Mouse (Mus musculus) lung, embryonic 14.5 days (tissue): ENCODE results near the gene Sox1. TPM values are rescaled to one million over a fixed set of nuclear protein-coding genes. Genes with fewer than 3 reads are reported as not detected.

Experiments
- ATAC-seq: fragments of 200-750 bp; cut with Nextera tagmentation; 2 replicates; pipeline ENCODE4 v1.8.0; 2017; ENCODE audit warnings: mild to moderate bottlenecking, moderate TSS enrichment, moderate library complexity; ENCODE audit not compliant: insufficient read depth
- DNase-seq: peaks from one replicate; pipeline ENCODE4 v3.0.0-alpha.2; 2015
- H3K27ac ChIP-seq: fragments of 300-500 bp; sonication (generic); 2 replicates; pipeline ENCODE4 v1.5.1; 2014; ENCODE audit warnings: low read depth, mild to moderate bottlenecking, moderate library complexity
- H3K27me3 ChIP-seq: fragments of 300-500 bp; sonication (generic); 2 replicates; pipeline ENCODE4 v1.6.1; 2014; ENCODE audit warnings: low read length, control low read depth; ENCODE audit not compliant: insufficient read depth
- H3K36me3 ChIP-seq: fragments of 300-500 bp; sonication (generic); 2 replicates; pipeline ENCODE4 v1.6.1; 2014; ENCODE audit warnings: control low read depth; ENCODE audit not compliant: insufficient read depth
- H3K4me1 ChIP-seq: fragments of 300-500 bp; sonication (generic); 2 replicates; pipeline ENCODE4 v1.6.1; 2014; ENCODE audit warnings: antibody characterized with exemption, control low read depth; ENCODE audit not compliant: insufficient read depth
- H3K4me2 ChIP-seq: fragments of 300-500 bp; sonication (generic); 2 replicates; pipeline ENCODE4 v1.6.1; 2014; ENCODE audit warnings: mild to moderate bottlenecking
- H3K4me3 ChIP-seq: fragments of 300-500 bp; sonication (generic); 2 replicates; pipeline ENCODE4 v1.5.1; 2014; ENCODE audit warnings: low read depth, low read length
- H3K9ac ChIP-seq: fragments of 300-500 bp; sonication (generic); 2 replicates; pipeline ENCODE4 v1.6.1; 2014
- H3K9me3 ChIP-seq: fragments of 300-500 bp; sonication (generic); 2 replicates; pipeline ENCODE4 v1.6.1; 2016; ENCODE audit warnings: low read depth, low read length, control low read depth
- CTCF ChIP-seq: IDR thresholded peaks from 2 replicates; pipeline ENCODE4 v1.5.1; 2016; ENCODE audit warnings: antibody characterized with exemption, low read depth
- WGBS: fragments of 180-500 bp; shearing (Covaris S2); extraction: QIAGEN DNeasy Blood & Tissue Kit; methylation state at CpG from one replicate; pipeline ENCODE4 v1.1.7; 2014; 5-methylcytosine and 5-hydroxymethylcytosine counted together
- polyA plus RNA-seq: library from polyadenylated mRNA; unstranded; fragments of >200 nt; fragmentation: Nextera tagmentation; extraction: Ambion mirVana; gene quantifications from 2 replicates; pipeline ENCODE4 v1.2.1, GENCODE M21; 2014

Gene Sox1
- polyA plus RNA-seq, 1 experiment from 2014 or later: 0.04 TPM

DNA sequence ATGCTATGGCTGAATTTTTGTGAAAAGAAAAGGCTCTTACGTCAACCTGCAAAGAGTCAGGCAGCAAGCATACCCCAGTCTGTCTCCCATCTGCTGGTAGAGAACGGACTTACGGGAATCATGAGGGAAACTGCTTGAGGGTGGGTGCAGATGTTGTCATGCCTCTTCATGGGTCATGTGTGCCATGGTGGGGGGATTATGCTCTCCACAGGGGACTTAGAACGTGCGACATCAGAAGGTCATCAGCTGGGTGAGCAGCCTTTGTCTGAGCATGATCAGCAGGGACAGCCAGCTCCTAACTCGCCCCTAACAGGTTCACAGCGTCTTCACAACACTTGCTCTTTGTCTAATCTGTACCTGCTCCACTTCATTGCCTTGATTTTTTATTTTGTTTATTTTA is 26.9 kb upstream of the Sox1 start:
- no peaks in the 10 kb centered on the region for H3K27me3 ChIP-seq
- 46% methylated on average over 7 of the region's 7 CpGs for WGBS

DNA sequence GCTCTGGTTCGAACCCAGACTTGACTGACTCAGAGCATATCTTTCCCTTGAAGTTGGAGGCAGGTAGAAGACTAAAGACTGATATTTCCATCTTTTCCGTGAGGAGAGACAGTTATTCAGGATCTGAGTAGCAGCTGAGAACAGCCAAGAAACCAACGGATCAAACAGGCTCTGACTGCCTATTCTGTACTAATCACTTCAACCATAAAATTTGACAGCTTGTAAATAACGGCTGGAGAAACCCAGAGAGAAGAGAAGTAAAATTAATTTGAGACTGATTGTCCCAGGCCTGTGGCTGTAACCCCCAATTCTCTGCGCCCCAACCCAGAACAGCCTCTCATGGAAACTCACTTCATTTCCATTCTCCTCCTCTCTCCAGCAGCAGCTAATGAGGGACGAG is 26.2 kb upstream of the Sox1 start:
- Histone ChIP-seq H3K4me3 (no peak overlapping the region), H3K27ac (no peak overlapping the region), H3K4me1 (no peaks in the 10 kb centered on the region), H3K4me2 (no peak overlapping the region), H3K27me3 (no peaks in the 10 kb centered on the region), H3K9ac (no peak overlapping the region), H3K9me3 (no peaks in the 10 kb centered on the region), H3K36me3 (no peaks in the 10 kb centered on the region)
- ATAC-seq (no peak), DNase-seq (no peak)
- 64% methylated on average over 6 of the region's 6 CpGs for WGBS
- no peak for TF ChIP-seq CTCF

More for the DNA sequence above, 26.9 kb upstream of the Sox1 start:
- DNase-seq: no peak
- Histone ChIP-seq H3K9me3 (no peaks in the 10 kb centered on the region), H3K4me1 (no peaks in the 10 kb centered on the region), H3K9ac (no peak overlapping the region), H3K36me3 (no peaks in the 10 kb centered on the region), H3K4me2 (no peak overlapping the region), H3K4me3 (no peak overlapping the region), H3K27ac (no peak overlapping the region)
- TF ChIP-seq CTCF: no peak
- ATAC-seq: no peak

DNA sequence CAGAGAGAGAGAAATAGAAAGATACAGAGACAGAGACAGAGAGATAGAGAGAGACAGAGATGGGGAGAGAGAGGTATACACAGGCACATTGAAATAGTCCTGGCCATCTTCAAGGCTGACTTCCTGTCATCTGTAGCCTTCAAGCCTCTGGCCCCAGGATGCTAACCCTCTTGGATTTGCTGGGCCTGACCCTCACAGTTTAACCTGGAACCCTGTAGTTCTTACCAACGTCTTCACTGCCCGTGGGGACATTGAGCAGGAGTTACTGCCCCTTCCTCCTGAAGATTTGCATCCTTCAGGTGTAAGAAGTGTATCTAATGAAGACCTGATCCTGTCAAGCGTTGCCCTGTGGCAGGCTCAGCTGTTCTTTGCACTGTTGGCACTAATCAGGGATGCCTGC is 14.0 kb upstream of the Sox1 start:
- DNase-seq (no peak), ATAC-seq (no peak)
- Histone ChIP-seq H3K9me3 (no peaks in the 10 kb centered on the region), H3K4me3 (no peak overlapping the region), H3K36me3 (no peaks in the 10 kb centered on the region), H3K4me2 (no peak overlapping the region), H3K4me1 (no peaks in the 10 kb centered on the region), H3K27me3 (peaks cover 65% of the 10 kb centered on the region), H3K9ac (no peak overlapping the region), H3K27ac (no peak overlapping the region)
- WGBS: 61% methylated on average over 3 of the region's 3 CpGs
- no peak for TF ChIP-seq CTCF

DNA sequence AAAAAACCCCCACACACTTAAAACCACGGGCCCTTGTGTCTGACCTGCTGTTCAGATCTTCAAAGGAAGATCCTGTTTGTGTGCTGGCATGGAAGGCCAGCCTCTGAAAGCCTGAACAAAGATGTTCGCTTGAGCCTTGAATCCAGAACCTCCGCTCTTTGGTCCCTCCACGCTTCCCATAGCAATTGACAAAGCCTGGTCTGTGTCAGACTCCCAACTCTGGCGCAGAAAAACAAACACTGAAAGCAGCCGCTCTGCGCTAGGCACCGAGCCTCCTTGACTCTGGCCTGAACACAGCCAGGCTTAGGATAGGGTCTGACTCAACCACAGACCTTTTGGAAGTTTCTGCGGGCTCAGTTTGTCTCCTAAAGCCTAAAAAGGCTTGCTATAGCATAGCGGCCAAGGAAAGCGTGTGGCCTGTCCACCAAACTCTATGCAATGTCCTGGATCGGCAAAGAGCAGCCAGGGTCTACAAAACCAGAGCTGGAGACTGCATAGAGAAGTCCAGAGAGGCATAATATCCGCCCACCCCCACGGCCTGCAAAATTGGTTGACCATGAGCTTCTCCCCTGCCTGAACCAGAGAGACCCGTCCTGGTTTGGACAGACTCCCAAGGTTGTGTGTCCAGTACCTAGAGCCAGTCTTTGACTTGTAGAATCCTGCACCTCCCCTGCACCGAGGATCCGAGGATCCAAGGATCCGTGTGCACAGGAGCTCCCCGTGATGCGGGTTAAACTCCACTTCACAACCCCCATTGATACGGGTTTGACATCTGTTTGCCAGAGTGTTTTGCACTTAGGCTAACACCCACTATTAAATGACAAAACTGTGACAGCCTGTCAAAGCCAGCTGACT is 12.2 kb upstream of the Sox1 start:
- no peaks in the 10 kb centered on the region for H3K36me3 ChIP-seq
- H3K9ac ChIP-seq: no peak overlapping the region
- TF ChIP-seq CTCF: no peak
- H3K4me2 ChIP-seq: peak overlapping the region; percentile 59; the same call in 1 of the 2 replicates
- H3K4me3 ChIP-seq: no peak overlapping the region
- DNase-seq (no peak), ATAC-seq (no peak)
- H3K9me3 ChIP-seq: no peaks in the 10 kb centered on the region
- peaks cover 84% of the 10 kb centered on the region for H3K27me3 ChIP-seq
- 3% methylated on average over 21 of the region's 21 CpGs for WGBS
- no peak overlapping the region for H3K27ac ChIP-seq
- H3K4me1 ChIP-seq: no peaks in the 10 kb centered on the region

DNA sequence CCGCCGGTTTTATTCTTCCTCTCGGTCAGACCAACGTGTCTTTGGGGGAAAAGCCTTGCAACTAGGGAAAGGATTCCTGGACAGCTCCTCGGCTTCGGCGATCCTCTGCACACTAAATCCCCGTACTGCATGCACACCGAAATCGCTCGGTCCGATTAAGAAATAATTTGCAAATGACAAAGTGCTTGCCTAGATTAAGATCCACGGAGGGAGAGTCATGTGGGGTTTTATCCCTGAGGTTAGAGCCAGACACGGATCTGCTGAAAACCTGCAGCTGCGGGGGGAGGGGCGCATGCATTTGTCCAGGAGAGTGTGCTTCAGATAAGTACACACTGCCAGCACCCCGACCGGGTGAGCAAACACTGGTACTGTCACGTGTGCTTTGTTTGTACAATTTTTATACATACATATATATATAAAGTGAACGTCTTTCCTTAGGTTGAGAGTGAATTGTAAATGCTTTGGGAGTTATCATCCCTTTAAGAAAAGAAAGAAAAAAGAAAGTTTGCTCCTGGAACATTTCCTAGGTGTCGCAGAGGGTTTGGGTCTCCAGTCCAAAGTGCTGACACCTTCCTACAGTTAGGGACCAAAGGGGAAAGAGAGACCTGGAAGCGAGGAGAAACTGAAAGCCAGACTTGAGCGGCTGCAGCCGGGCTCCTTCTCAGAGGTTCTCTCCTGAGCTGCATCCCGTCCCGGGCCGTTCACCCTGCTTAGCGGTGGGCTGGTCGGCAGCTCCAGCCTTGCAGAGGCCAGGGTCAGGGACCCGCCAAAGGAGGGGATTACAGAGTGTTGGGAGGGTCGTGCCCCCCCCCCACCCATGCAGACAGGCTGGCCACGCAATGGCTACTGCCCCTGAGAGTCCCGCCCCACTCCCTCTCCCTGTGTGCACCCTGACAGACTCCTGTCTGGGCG is 10.9 kb upstream of the Sox1 start:
- Histone ChIP-seq H3K27me3 (peaks cover 97% of the 10 kb centered on the region), H3K9ac (no peak overlapping the region), H3K4me1 (no peaks in the 10 kb centered on the region), H3K4me2 (peak overlapping the region; percentile 59), H3K4me3 (peak overlapping the region; percentile 26), H3K9me3 (no peaks in the 10 kb centered on the region), H3K27ac (no peak overlapping the region), H3K36me3 (no peaks in the 10 kb centered on the region)
- ATAC-seq (peak; percentile 62; the same call in 1 of the 2 replicates), DNase-seq (peak; percentile 56)
- WGBS: under 1% methylated on average over 34 of the region's 34 CpGs
- no peak for TF ChIP-seq CTCF

DNA sequence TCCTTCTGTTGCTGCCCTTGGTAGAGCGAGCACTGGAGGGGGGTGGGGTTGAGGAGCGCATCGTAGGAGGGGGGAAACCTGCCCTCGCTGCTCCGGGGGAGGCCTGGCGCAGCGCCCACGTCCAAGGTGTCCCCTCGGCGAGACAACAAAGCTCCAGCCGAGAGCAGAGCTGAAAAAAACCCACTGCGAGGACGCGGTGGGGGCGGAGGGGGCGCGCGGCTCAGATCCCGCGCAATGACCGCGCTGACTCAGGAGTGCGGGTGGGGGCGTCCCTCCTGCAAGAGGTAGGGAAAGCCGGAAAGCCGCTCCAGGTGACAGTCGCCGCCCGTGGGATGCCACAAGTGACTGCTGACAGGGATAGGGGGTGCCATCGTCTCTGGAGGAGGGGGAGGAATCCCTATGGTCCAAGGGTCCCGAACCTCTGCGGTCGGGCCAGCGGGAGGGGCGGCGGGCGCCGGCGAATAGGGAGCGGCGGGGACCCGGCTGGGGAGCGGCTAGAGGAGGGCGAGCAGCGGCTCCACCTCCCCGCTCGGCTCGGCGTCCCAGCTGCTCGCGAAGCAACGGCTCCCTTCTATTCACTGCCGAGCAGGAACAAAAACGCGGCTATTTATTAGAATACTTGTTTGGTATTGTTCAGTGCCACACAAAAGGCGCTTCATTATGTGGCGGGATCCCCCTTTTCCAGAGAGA is 10.0 kb upstream of the Sox1 start:
- Histone ChIP-seq H3K9ac (no peak overlapping the region), H3K27me3 (peaks cover 100% of the 10 kb centered on the region), H3K9me3 (no peaks in the 10 kb centered on the region), H3K4me1 (no peaks in the 10 kb centered on the region), H3K27ac (no peak overlapping the region), H3K4me3 (peak overlapping the region; percentile 26), H3K36me3 (no peaks in the 10 kb centered on the region), H3K4me2 (peak overlapping the region; percentile 59)
- under 1% methylated on average over 57 of the region's 57 CpGs for WGBS
- ATAC-seq (no peak), DNase-seq (peak; percentile 55)
- TF ChIP-seq CTCF: no peak
